Mouse (Mus musculus) lung, postnatal 0 days (tissue): Measurements from ENCODE around the gene Fam222a. TPM values are rescaled to one million over a fixed set of nuclear protein-coding genes. Genes with fewer than 3 reads are reported as not detected.

ENCODE experiments used
- ATAC-seq: fragments of 200-750 bp; cut with Nextera tagmentation; 2 replicates; pipeline ENCODE4 v1.8.0; 2017; ENCODE audit warnings: moderate library complexity
- DNase-seq: peaks from one replicate; pipeline ENCODE4 v3.0.0-alpha.2; 2016; ENCODE audit warnings: low spot score
- H3K27ac ChIP-seq: fragments of 300-500 bp; sonication (generic); 2 replicates; pipeline ENCODE4 v1.5.1; 2014; ENCODE audit warnings: antibody characterized with exemption, mild to moderate bottlenecking, low read length, mixed read lengths
- H3K27me3 ChIP-seq: fragments of 300-500 bp; sonication (generic); replicated peaks from 2 replicates; pipeline ENCODE4 v1.6.1; 2014; ENCODE audit warnings: low read length, mixed read lengths; ENCODE audit not compliant: insufficient read depth
- H3K36me3 ChIP-seq: fragments of 300-500 bp; sonication (generic); 2 replicates; pipeline ENCODE4 v1.6.1; 2014; ENCODE audit warnings: low read length, mixed read lengths; ENCODE audit not compliant: insufficient read depth
- H3K4me1 ChIP-seq: fragments of 300-500 bp; sonication (generic); 2 replicates; pipeline ENCODE4 v1.6.1; 2014; ENCODE audit warnings: antibody characterized with exemption, low read depth, low read length, mixed read lengths; ENCODE audit not compliant: insufficient read depth
- H3K4me2 ChIP-seq: fragments of 300-500 bp; sonication (generic); replicated peaks from 2 replicates; pipeline ENCODE4 v1.6.1; 2014; ENCODE audit warnings: low read depth, mild to moderate bottlenecking, low read length, moderate library complexity, mixed read lengths
- H3K4me3 ChIP-seq: fragments of 300-500 bp; sonication (generic); 2 replicates; pipeline ENCODE4 v1.5.1; 2014; ENCODE audit warnings: low read depth, low read length
- H3K9ac ChIP-seq: fragments of 300-500 bp; sonication (generic); replicated peaks from 2 replicates; pipeline ENCODE4 v1.6.1; 2014; ENCODE audit warnings: low read depth, mild to moderate bottlenecking
- H3K9me3 ChIP-seq: fragments of 300-500 bp; sonication (generic); 2 replicates; pipeline ENCODE4 v1.6.1; 2016; ENCODE audit warnings: low read length, mixed read lengths
- CTCF ChIP-seq: IDR thresholded peaks from 2 replicates; pipeline ENCODE4 v1.5.1; 2016; ENCODE audit warnings: antibody characterized with exemption, mild to moderate bottlenecking
- EP300 ChIP-seq: IDR thresholded peaks from 2 replicates; pipeline ENCODE4 v1.6.1; 2016; ENCODE audit warnings: antibody characterized with exemption, mild to moderate bottlenecking, control low read depth
- WGBS: fragments of 180-500 bp; shearing (Covaris S2); extraction: QIAGEN DNeasy Blood & Tissue Kit; methylation state at CpG from one replicate; pipeline ENCODE4 v1.1.7; 2014; 5-methylcytosine and 5-hydroxymethylcytosine counted together
- polyA plus RNA-seq: library from polyadenylated mRNA; unstranded; fragments of >200 nt; fragmentation: Nextera tagmentation; extraction: Ambion mirVana; gene quantifications from 2 replicates; pipeline ENCODE4 v1.2.1, GENCODE M21; 2015

The Fam222a gene
- polyA plus RNA-seq, 1 experiment from 2014 or later = 1.9 TPM

DNA sequence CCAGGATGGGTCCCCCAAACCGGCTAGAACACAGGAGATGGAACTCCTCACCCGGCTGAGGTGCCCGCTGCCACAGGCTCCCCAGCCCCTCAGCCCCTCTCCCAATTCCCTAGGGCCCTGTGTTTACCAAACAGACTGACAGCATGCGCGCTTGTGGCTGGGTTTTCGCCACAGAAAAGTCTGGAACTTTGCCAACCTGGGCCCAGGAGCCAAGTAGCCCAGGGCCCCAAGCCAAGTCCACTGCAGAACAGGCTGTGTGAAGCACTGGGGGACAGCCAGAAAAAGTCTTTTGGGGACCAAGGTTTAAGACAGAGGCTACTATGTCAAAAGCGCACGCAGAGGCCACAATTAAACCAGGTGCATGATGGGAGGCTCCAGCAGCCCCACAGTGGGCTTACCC lies 39.8 kb downstream of the Fam222a start:
- no peak overlapping the region for H3K4me3 ChIP-seq
- no peak overlapping the region for H3K4me2 ChIP-seq
- DNase-seq = peak; percentile 32
- no peak overlapping the region for H3K9ac ChIP-seq
- no peaks in the 10 kb centered on the region for H3K9me3 ChIP-seq
- TF ChIP-seq EP300 (no peak), CTCF (no peak)
- no peak overlapping the region for H3K27ac ChIP-seq
- 28% methylated on average over 8 of the region's 8 CpGs for WGBS
- no peaks in the 10 kb centered on the region for H3K27me3 ChIP-seq
- H3K36me3 ChIP-seq = no peaks in the 10 kb centered on the region
- ATAC-seq = peak; percentile 21; the same call in 1 of the 2 replicates
- H3K4me1 ChIP-seq = peaks cover 8% of the 10 kb centered on the region; the same call in 1 of the 2 replicates

DNA sequence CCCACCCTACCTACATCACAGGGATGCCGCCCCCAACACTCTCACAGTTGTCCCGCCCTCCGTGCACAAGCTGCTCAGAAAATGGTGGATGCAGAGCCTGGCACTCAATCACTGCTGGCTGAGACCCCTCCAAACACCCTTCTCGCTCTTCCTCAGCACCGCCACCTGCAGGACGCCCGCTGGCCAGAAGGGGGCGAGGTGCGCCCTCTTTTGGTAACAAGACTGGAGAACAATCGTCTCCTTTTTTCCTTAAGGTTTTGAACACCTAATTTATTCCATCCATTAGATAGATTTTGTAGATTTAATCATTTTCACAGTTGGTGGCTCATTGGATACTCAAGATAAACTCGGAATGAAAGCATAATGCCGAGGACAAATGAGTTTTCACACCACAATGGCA lies 40.7 kb downstream of the Fam222a start:
- ATAC-seq (peak; percentile 16; the same call in 1 of the 2 replicates), DNase-seq (peak; percentile 64)
- no peaks in the 10 kb centered on the region for H3K9me3 ChIP-seq
- no peaks in the 10 kb centered on the region for H3K27me3 ChIP-seq
- H3K36me3 ChIP-seq = no peaks in the 10 kb centered on the region
- H3K9ac ChIP-seq = no peak overlapping the region
- H3K4me1 ChIP-seq = peaks cover 8% of the 10 kb centered on the region; the same call in 1 of the 2 replicates
- TF ChIP-seq CTCF (peak; percentile 99), EP300 (no peak)
- no peak overlapping the region for H3K27ac ChIP-seq
- 10% methylated on average over 12 of the region's 12 CpGs for WGBS
- H3K4me2 ChIP-seq = no peak overlapping the region
- no peak overlapping the region for H3K4me3 ChIP-seq

DNA sequence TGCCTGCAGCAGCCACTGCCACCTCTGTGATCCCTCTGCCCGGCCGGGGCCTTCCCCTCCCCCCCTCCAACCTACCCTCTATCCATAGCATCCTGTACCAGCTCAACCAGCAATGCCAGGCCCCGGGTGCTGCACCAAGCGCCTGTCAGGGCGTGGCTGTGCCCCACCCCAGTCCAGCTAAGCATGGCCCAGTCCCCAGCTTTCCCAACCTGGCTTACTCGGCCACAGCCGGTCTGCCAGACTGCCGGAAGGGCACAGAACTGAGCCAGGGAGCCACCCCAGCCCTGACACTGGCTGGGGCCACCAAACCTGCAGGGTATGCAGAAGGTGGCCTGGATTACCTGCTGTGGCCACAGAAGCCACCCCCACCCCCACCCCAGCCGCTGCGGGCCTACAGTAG lies 43.4 kb downstream of the Fam222a start:
- no peaks in the 10 kb centered on the region for H3K36me3 ChIP-seq
- no peaks in the 10 kb centered on the region for H3K27me3 ChIP-seq
- no peak overlapping the region for H3K4me2 ChIP-seq
- peaks cover 8% of the 10 kb centered on the region; the same call in 1 of the 2 replicates for H3K4me1 ChIP-seq
- no peak overlapping the region for H3K27ac ChIP-seq
- ATAC-seq = no peak
- no peak overlapping the region for H3K9ac ChIP-seq
- 93% methylated on average over 10 of the region's 10 CpGs for WGBS
- DNase-seq = no peak
- TF ChIP-seq EP300 = no peak
- no peak for TF ChIP-seq CTCF
- H3K9me3 ChIP-seq = no peaks in the 10 kb centered on the region
- H3K4me3 ChIP-seq = no peak overlapping the region

DNA sequence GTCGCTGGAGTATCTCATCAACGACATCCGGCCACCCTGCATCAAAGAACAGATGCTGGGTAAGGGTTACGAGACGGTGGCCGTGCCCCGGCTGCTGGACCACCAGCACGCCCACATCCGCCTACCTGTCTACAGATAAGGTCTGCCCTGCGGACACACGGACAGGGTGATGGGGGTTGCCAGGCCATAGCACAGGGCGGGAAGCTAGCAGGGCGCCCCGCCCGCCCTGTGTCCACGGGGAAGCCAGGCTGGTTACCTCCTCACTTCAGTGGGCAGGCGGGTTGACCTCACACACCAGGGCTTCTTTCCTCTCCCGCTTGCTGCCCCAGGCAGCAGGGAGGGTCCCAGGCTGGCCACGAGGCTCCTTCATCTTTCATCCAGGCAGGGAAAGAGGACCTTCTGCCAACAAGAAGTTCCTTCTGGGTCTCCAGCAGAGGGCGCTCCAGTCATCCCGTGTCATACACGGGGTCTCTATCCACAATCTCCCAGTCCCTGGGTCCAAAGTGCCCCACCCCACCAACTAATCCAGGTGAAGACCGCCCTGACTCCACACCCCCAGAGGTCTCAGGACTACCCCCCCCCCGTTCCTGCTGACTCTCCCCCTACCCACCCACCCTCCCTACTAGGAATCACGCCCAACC lies 44.3 kb downstream of the Fam222a start:
- Histone ChIP-seq H3K4me2 (no peak overlapping the region), H3K9ac (no peak overlapping the region), H3K4me3 (no peak overlapping the region), H3K27ac (no peak overlapping the region), H3K4me1 (peaks cover 8% of the 10 kb centered on the region; the same call in 1 of the 2 replicates), H3K9me3 (no peaks in the 10 kb centered on the region), H3K36me3 (no peaks in the 10 kb centered on the region), H3K27me3 (no peaks in the 10 kb centered on the region)
- 65% methylated on average over 24 of the region's 25 CpGs for WGBS
- TF ChIP-seq CTCF = peak; percentile 68
- TF ChIP-seq EP300 = no peak
- DNase-seq = peak; percentile 56
- no peak for ATAC-seq

DNA sequence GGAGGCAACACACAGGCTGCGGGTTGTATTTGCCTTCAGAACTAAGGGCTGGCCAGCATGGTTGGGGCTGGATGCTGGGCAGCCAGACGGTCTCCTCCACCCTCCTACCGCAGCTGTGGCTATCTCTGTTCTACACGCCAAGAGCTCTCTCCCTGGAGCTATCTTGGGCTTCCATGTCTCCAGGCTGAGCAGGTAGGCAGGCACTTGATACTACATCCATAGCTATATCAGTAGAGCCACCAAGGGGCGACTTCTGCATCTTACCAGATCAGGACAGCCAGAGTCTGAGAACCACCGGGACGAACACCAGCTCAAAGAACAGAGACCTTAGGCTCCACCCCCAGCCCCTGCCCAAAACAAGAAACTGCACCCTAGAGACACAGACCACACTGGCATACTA lies 47.0 kb downstream of the Fam222a start:
- Histone ChIP-seq H3K9me3 (no peaks in the 10 kb centered on the region), H3K4me3 (no peak overlapping the region), H3K4me1 (no peaks in the 10 kb centered on the region), H3K36me3 (no peaks in the 10 kb centered on the region), H3K27me3 (no peaks in the 10 kb centered on the region), H3K4me2 (no peak overlapping the region), H3K9ac (no peak overlapping the region), H3K27ac (no peak overlapping the region)
- no peak for ATAC-seq
- 56% methylated on average over 7 of the region's 7 CpGs for WGBS
- TF ChIP-seq CTCF (no peak), EP300 (no peak)
- no peak for DNase-seq

DNA sequence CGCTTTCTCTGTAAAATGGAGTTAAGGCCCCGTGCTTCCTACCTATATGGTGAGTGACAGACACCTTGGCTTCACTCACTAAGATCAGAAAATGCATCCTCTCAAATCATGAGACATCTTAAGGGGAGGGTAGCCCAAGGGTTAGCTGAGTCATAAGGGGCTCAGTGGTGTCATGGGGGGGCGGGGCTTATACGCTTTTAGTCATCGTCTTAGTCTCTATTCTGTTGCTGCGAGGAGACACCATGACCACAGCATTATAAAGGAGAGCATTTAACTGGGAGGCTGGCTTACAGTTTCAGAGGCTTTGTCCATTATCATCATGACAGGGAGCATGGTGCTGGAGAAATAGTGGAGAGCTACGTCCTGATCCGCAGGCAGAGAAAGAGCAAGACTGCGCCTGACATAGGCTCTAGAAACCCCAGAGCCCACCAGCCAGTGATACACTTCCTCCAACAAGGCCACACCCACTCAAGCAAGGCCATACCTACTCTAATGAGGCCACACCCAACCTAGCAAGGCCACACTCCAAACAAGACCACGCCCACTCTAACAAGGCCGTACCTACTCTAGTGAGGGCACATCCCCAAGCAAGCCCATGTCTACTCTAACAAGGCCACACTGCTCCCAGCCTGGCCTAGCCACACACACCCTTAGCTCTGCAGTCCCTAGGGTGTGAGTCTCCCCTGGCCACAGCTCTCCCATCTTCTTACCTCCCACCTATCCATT lies 48.7 kb downstream of the Fam222a start:
- WGBS = 76% methylated on average over 11 of the region's 11 CpGs
- H3K36me3 ChIP-seq = no peaks in the 10 kb centered on the region

More for the DNA sequence above, 48.7 kb downstream of the Fam222a start:
- H3K4me3 ChIP-seq = no peak overlapping the region
- no peak overlapping the region for H3K27ac ChIP-seq
- H3K27me3 ChIP-seq = no peaks in the 10 kb centered on the region
- no peak for ATAC-seq
- H3K4me2 ChIP-seq = no peak overlapping the region
- DNase-seq = no peak
- no peaks in the 10 kb centered on the region for H3K9me3 ChIP-seq
- H3K4me1 ChIP-seq = no peaks in the 10 kb centered on the region
- TF ChIP-seq CTCF (no peak), EP300 (no peak)
- no peak overlapping the region for H3K9ac ChIP-seq
